Mouse (Mus musculus) intestine, embryonic 14.5 days (tissue): ENCODE measurements at regions not wholly inside any gene's neighbourhood (a gene's known extent, or its start where the extent isn't known, plus 50 kb on each side); places are given as distances from the start of the nearest gene placed in this dataset.

ENCODE experiments used
- ATAC-seq: fragments of 200-750 bp; cut with Nextera tagmentation; replicated peaks from 2 replicates; pipeline ENCODE4 v1.8.0; 2017; ENCODE audit warnings: low read depth, moderate number of reproducible peaks, moderate TSS enrichment, moderate library complexity; ENCODE audit not compliant: low FRiP score, low TSS enrichment
- DNase-seq: peaks from one replicate; pipeline ENCODE4 v3.0.0-alpha.2; 2018; ENCODE audit warnings: low spot score
- H3K27ac ChIP-seq: fragments of 300-500 bp; sonication (generic); 2 replicates; pipeline ENCODE4 v1.5.1; 2014; ENCODE audit warnings: low read depth, mild to moderate bottlenecking, control low read depth
- H3K27me3 ChIP-seq: fragments of 300-500 bp; sonication (generic); replicated peaks from 2 replicates; pipeline ENCODE4 v1.6.1; 2014; ENCODE audit warnings: low read length, control low read depth; ENCODE audit not compliant: control insufficient read depth, insufficient read depth
- H3K36me3 ChIP-seq: fragments of 300-500 bp; sonication (generic); 2 replicates; pipeline ENCODE4 v1.6.1; 2014; ENCODE audit warnings: low read length, control low read depth; ENCODE audit not compliant: control insufficient read depth, insufficient read depth
- H3K4me1 ChIP-seq: fragments of 300-500 bp; sonication (generic); replicated peaks from 2 replicates; pipeline ENCODE4 v1.6.1; 2014; ENCODE audit warnings: low read length, control low read depth, mixed read lengths; ENCODE audit not compliant: control insufficient read depth, insufficient read depth
- H3K4me2 ChIP-seq: fragments of 300-500 bp; sonication (generic); 2 replicates; pipeline ENCODE4 v1.6.1; 2014; ENCODE audit warnings: low read length
- H3K4me3 ChIP-seq: fragments of 300-500 bp; sonication (generic); 2 replicates; pipeline ENCODE4 v1.5.1; 2014; ENCODE audit warnings: low read depth, low read length, control low read depth, mixed read lengths
- H3K9ac ChIP-seq: fragments of 300-500 bp; sonication (generic); 2 replicates; pipeline ENCODE4 v1.6.1; 2014; ENCODE audit warnings: mild to moderate bottlenecking, low read length
- H3K9me3 ChIP-seq: fragments of 300-500 bp; sonication (generic); 2 replicates; pipeline ENCODE4 v1.6.1; 2016; ENCODE audit warnings: low read length, control low read depth; ENCODE audit not compliant: control insufficient read depth
- WGBS: fragments of 180-500 bp; shearing (Covaris S2); extraction: QIAGEN DNeasy Blood & Tissue Kit; methylation state at CpG from one replicate; pipeline ENCODE4 v1.1.7; 2014; 5-methylcytosine and 5-hydroxymethylcytosine counted together

DNA sequence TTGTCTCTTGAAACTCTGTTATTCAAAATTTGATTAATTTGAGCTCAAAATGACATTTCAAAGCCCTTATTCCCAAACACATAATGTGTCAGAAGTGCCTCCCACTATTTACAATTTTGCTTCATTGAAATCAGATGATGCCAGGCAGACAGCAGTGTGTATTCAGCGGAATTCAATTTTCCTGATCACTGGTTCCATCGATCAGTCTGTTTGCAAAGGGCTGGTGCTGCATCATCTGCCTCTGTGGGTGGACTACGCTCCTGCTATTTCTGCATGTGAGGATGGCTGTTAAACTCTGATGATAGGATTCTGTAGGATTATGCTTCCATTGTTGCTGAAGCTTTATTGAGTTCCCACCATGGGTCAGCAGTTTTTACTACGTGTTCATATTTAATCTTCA is 149.0 kb upstream of the Masp1 start:
- no peak overlapping the region for H3K4me2 ChIP-seq
- no peaks in the 10 kb centered on the region for H3K36me3 ChIP-seq
- H3K4me3 ChIP-seq = no peak overlapping the region
- no peak overlapping the region for H3K9ac ChIP-seq
- H3K27me3 ChIP-seq = no peaks in the 10 kb centered on the region
- no peak overlapping the region for H3K27ac ChIP-seq
- H3K4me1 ChIP-seq = no peaks in the 10 kb centered on the region
- 82% methylated on average over 4 of the region's 4 CpGs for WGBS
- ATAC-seq (no peak), DNase-seq (no peak)
- H3K9me3 ChIP-seq = no peaks in the 10 kb centered on the region
